Mouse (Mus musculus) kidney, embryonic 16.5 days (tissue): ENCODE measurements around the gene Pld4. TPM values are rescaled to one million over a fixed set of nuclear protein-coding genes. Genes with fewer than 3 reads are reported as not detected.

Source experiments
- ATAC-seq: fragments of 200-750 bp; cut with Nextera tagmentation; 2 replicates; pipeline ENCODE4 v1.8.0; 2017; ENCODE audit warnings: moderate TSS enrichment; ENCODE audit not compliant: low FRiP score, low TSS enrichment
- H3K27ac ChIP-seq: fragments of 300-500 bp; sonication (generic); 2 replicates; pipeline ENCODE4 v1.5.1; 2014; ENCODE audit warnings: low read length
- H3K27me3 ChIP-seq: fragments of 300-500 bp; sonication (generic); 2 replicates; pipeline ENCODE4 v1.6.1; 2014; ENCODE audit warnings: low read length, control low read depth, mixed read lengths; ENCODE audit not compliant: insufficient read depth
- H3K36me3 ChIP-seq: fragments of 300-500 bp; sonication (generic); 2 replicates; pipeline ENCODE4 v1.6.1; 2014; ENCODE audit warnings: low read length, control low read depth, mixed read lengths; ENCODE audit not compliant: insufficient read depth
- H3K4me1 ChIP-seq: fragments of 300-500 bp; sonication (generic); 2 replicates; pipeline ENCODE4 v1.6.1; 2014; ENCODE audit warnings: low read length, control low read depth, mixed read lengths; ENCODE audit not compliant: insufficient read depth
- H3K4me2 ChIP-seq: fragments of 300-500 bp; sonication (generic); replicated peaks from 2 replicates; pipeline ENCODE4 v1.6.1; 2014; ENCODE audit warnings: low read depth, low read length
- H3K4me3 ChIP-seq: fragments of 300-500 bp; sonication (generic); 2 replicates; pipeline ENCODE4 v1.5.1; 2014; ENCODE audit warnings: mild to moderate bottlenecking, low read length
- H3K9ac ChIP-seq: fragments of 300-500 bp; sonication (generic); replicated peaks from 2 replicates; pipeline ENCODE4 v1.6.1; 2014; ENCODE audit warnings: low read length
- H3K9me3 ChIP-seq: fragments of 300-500 bp; sonication (generic); 2 replicates; pipeline ENCODE4 v1.6.1; 2016; ENCODE audit warnings: low read length, control low read depth
- WGBS: fragments of 180-500 bp; shearing (Covaris S2); extraction: QIAGEN DNeasy Blood & Tissue Kit; methylation state at CpG from one replicate; pipeline ENCODE4 v1.1.7; 2014; 5-methylcytosine and 5-hydroxymethylcytosine counted together
- polyA plus RNA-seq: library from polyadenylated mRNA; unstranded; fragments of >200 nt; fragmentation: Nextera tagmentation; extraction: Ambion mirVana; gene quantifications from 2 replicates; pipeline ENCODE4 v1.2.1, GENCODE M21; 2015

Pld4 gene
- polyA plus RNA-seq, 1 experiment from 2014 or later, result 7.3 TPM

DNA sequence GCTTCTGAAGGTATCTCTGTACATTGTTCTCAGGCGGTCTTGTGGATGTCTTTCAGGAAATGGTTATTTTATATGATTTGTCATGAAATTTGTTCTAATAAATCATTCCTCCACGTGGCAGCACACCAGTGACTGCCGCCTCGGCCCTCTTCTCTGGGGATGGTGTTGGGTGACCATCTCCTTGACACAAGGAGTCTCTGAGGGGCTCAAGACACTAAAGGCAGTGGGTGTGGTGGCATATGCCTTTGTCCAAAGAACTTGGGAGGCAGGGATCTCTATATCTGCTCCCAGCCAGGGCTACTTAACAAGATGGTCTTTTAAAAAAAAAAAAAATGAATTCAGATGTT, 14.0 kb upstream of the Pld4 start:
- Histone ChIP-seq H3K27ac (no peak overlapping the region), H3K27me3 (no peaks in the 10 kb centered on the region), H3K9ac (no peak overlapping the region), H3K9me3 (no peaks in the 10 kb centered on the region), H3K36me3 (peaks cover 8% of the 10 kb centered on the region; the same call in 1 of the 2 replicates), H3K4me2 (no peak overlapping the region), H3K4me1 (peaks cover 8% of the 10 kb centered on the region), H3K4me3 (no peak overlapping the region)
- no peak; the same call in 1 of the 2 replicates for ATAC-seq
- WGBS, result 77% methylated on average over 4 of the region's 4 CpGs

DNA sequence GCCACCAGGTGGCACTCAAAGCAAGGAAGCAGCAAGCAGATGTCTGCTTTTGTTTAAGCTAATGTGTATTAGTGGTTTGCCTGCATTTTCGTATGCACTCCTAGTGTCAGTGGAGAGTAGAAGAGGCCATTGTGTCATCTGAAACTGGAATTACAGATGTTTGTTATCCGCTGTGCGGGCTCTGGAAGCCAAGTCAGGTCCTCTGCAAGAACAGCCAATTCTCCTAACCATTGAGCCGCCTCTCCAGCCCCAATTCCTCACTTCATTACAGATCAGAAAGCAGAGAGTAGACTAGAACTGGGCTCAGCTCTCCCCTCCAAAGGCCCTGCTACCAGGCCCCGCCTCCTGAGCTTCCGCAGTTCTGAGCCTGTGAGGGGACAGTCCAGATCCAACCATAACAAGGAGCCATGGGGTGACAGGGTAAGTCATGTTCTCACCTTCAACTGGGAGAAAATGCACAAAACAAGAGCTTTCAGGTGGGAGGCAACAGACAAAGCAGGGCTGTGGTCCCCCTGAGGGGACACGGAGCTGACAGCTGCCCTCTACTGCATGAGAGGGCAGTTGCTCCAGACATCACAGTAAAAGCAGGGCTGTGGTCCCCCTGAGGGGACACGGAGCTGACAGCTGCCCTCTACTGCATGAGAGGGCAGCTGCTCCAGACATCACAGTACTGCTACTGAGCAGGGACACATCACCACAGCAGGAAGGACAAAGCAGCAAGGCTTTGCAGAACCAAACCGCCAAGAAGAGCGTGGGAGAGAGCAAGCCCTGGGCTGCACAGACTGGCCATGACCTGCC, 13.4 kb upstream of the Pld4 start:
- Histone ChIP-seq H3K9ac (no peak overlapping the region), H3K4me3 (no peak overlapping the region), H3K4me1 (peaks cover 8% of the 10 kb centered on the region), H3K36me3 (peaks cover 8% of the 10 kb centered on the region; the same call in 1 of the 2 replicates), H3K9me3 (no peaks in the 10 kb centered on the region), H3K4me2 (no peak overlapping the region), H3K27me3 (no peaks in the 10 kb centered on the region), H3K27ac (no peak overlapping the region)
- peak; percentile 33 for ATAC-seq
- 23% methylated on average over 10 of the region's 10 CpGs for WGBS

DNA sequence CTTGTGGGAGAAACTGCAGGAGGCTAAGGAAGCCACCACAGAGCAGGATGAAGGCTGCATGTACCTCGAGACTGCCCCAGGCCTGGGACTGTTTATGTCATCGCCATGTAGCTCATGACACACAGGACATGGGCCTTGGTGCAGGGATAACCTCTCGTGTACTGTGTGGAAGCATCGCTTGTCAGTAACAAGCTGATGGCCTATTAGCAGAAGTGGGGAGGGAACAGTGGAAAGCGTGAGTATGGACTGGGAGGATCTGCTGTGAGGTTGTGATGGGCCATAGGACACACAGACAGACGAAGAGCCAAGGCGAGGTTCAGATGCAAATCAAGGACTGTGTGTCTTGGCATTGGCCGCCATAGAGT, 12.9 kb upstream of the Pld4 start:
- ATAC-seq, result no peak
- Histone ChIP-seq H3K36me3 (peaks cover 8% of the 10 kb centered on the region; the same call in 1 of the 2 replicates), H3K27me3 (no peaks in the 10 kb centered on the region), H3K27ac (no peak overlapping the region), H3K9ac (no peak overlapping the region), H3K9me3 (no peaks in the 10 kb centered on the region), H3K4me2 (no peak overlapping the region), H3K4me1 (peaks cover 8% of the 10 kb centered on the region), H3K4me3 (no peak overlapping the region)
- WGBS, result 72% methylated on average over 8 of the region's 8 CpGs

DNA sequence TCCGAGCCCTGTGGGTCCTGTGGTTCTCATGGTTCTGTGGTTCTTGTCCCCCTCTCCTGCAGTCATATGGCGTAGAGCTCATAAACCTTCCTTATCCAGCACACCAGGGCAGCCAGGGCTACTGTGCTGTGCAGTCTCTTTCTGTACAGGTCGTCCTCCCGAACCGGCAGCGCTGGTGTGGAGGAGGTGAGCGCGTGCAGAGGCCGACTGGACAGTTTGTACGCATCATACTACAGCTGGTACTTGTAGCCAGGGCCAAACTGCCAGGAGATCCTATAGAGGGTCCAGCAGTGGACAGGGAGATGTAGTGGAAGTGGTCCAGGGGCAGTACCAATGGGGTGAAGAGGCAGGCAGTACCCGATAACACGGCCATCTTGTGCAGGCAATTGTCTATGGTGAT, 9.5 kb upstream of the Pld4 start:
- Histone ChIP-seq H3K4me3 (no peak overlapping the region), H3K9ac (no peak overlapping the region), H3K4me1 (peaks cover 5% of the 10 kb centered on the region; the same call in 1 of the 2 replicates), H3K36me3 (no peaks in the 10 kb centered on the region), H3K4me2 (no peak overlapping the region), H3K27me3 (no peaks in the 10 kb centered on the region), H3K27ac (no peak overlapping the region), H3K9me3 (no peaks in the 10 kb centered on the region)
- ATAC-seq, result no peak
- 80% methylated on average over 12 of the region's 12 CpGs for WGBS

DNA sequence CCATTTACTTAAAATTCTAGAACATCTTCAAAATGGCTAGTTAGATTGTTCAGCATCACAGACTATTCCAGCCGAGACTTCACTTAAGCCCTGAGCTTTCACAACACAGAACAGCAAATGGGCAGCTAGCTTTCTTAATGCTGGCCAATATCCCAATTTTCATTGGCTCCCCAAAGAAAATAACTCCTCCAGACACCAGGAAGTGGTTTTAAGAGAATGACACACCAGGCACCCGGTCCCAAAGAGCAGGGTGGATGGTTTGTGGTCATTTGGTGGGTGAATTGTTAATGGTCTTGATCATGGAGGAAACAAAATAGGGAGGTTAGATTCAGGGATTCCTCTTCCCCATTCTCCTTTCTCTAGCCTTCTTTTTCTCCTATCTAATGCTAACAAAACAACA, 8.1 kb upstream of the Pld4 start:
- H3K36me3 ChIP-seq, result no peaks in the 10 kb centered on the region
- H3K27me3 ChIP-seq, result no peaks in the 10 kb centered on the region
- H3K4me3 ChIP-seq, result no peak overlapping the region
- no peak for ATAC-seq
- no peak overlapping the region for H3K4me2 ChIP-seq
- H3K27ac ChIP-seq, result no peak overlapping the region
- no peaks in the 10 kb centered on the region for H3K4me1 ChIP-seq
- H3K9ac ChIP-seq, result no peak overlapping the region
- WGBS, result 43% methylated on average over 2 of the region's 2 CpGs
- no peaks in the 10 kb centered on the region for H3K9me3 ChIP-seq

DNA sequence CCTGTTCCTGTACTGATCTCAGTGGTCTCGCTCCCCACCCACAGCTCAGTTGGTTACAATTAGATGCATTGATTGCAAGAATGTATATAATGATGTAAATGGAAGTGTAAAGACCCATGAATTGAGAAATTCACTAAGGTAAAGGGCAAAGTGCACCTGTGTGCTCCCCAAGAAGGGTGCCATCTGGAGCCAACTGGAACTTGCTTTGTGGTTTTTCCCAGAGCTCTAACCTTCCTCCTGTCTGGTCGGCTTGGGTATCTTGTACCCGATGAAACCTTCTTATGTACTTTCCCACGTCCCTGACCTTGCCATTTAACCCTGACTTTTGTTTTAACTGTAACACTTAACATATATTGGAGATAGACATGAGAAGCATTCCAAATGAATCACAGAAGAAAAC, 4.6 kb upstream of the Pld4 start:
- ATAC-seq, result no peak
- WGBS, result 72% methylated on average over 4 of the region's 4 CpGs
- Histone ChIP-seq H3K9me3 (no peaks in the 10 kb centered on the region), H3K4me1 (no peaks in the 10 kb centered on the region), H3K4me3 (no peak overlapping the region), H3K27me3 (no peaks in the 10 kb centered on the region), H3K4me2 (no peak overlapping the region), H3K27ac (no peak overlapping the region), H3K9ac (no peak overlapping the region), H3K36me3 (no peaks in the 10 kb centered on the region)

DNA sequence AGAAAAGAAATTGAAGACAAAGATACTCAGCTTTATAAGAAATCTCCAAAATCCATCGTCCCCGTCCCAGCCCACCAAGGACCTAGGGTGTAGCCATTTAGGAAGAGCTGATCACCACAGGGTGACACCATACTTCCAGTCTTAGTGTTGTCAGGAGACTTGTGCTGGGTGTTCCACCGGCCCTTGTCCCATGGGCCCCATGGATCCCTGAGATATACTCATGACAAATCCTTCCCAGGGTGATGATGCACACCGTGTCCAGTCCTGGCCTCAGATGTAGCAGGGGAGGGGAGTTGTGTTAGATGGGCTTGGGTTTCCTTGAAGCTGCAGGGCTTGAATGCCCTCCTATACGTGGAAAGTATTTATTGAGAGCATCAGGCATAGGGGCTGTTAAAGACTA, 2.6 kb upstream of the Pld4 start:
- no peak overlapping the region for H3K4me2 ChIP-seq
- no peak overlapping the region for H3K27ac ChIP-seq
- no peak overlapping the region for H3K9ac ChIP-seq
- no peak overlapping the region for H3K4me3 ChIP-seq
- 86% methylated on average over 5 of the region's 5 CpGs for WGBS
- no peaks in the 10 kb centered on the region for H3K36me3 ChIP-seq
- ATAC-seq, result no peak
- no peaks in the 10 kb centered on the region for H3K4me1 ChIP-seq
- H3K27me3 ChIP-seq, result no peaks in the 10 kb centered on the region
- no peaks in the 10 kb centered on the region for H3K9me3 ChIP-seq

DNA sequence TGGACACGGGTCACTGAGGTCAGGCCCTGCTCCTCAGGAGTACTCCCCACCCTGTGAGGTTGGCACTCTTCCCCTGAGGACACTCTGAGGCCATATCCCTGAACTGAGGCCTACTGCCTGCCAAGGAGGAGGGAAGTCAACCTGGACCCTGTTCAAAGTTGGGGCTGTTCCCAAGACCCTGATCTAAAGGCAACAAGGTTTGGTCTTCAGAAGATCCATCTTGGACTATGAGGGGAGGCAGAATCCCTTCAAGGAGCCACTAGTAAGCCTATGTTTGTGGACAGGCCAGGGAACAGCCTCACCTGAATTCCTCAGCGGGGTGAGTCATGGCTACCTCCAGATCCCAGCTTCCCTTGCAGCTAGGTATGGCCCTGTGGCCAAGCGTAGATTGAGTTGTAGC, 984 bp upstream of the Pld4 start:
- Histone ChIP-seq H3K36me3 (no peaks in the 10 kb centered on the region), H3K4me2 (no peak overlapping the region), H3K4me1 (no peaks in the 10 kb centered on the region), H3K27me3 (no peaks in the 10 kb centered on the region), H3K4me3 (no peak overlapping the region), H3K27ac (no peak overlapping the region), H3K9ac (no peak overlapping the region), H3K9me3 (no peaks in the 10 kb centered on the region)
- ATAC-seq, result no peak
- 88% methylated on average over 3 of the region's 3 CpGs for WGBS

DNA sequence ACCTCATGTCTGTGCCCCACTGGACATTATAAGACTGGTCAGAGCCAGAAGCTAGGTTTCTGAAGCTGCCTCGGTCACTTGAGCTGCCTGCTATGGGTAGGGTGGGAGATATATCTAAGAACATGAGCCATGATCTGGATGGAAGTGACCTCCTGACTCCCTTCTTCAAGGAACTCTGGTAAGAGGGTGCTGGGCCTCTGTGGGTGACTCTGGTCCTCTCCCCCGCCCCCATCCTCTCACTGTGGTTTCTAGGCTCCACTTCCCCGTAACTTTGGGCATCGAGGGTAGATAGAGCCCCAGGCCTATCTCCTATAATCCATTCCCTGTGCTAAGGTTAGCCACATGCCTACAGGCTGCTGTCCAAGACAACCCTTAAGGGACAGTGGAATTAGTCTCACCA, 956 bp downstream of the Pld4 start:
- WGBS, result 87% methylated on average over 4 of the region's 4 CpGs
- Histone ChIP-seq H3K4me3 (no peak overlapping the region), H3K9me3 (no peaks in the 10 kb centered on the region), H3K4me1 (no peaks in the 10 kb centered on the region), H3K27me3 (no peaks in the 10 kb centered on the region), H3K27ac (no peak overlapping the region), H3K36me3 (no peaks in the 10 kb centered on the region), H3K4me2 (no peak overlapping the region), H3K9ac (no peak overlapping the region)
- no peak for ATAC-seq

DNA sequence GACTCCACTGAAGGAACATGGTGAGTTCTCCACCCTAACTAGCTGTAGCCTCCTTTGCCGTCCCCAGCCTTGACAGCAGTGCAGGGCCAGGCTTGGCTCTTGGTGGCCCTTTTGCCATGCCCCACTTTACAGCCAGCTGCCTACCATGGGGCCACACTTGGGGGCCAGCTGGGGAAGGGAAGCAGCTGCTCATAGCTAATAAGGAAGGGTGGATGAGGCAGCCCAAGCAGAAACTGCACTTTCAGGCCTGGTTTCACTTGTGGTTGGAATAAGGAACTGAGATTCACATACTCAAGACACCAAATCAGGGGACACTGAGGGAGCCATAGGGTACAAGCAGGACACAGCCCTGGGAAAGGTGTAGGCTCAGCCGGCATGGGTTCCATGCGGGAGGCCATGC, 1.6 kb downstream of the Pld4 start:
- Histone ChIP-seq H3K4me1 (no peaks in the 10 kb centered on the region), H3K27ac (no peak overlapping the region), H3K9me3 (no peaks in the 10 kb centered on the region), H3K27me3 (no peaks in the 10 kb centered on the region), H3K4me3 (no peak overlapping the region), H3K4me2 (no peak overlapping the region), H3K9ac (no peak overlapping the region), H3K36me3 (no peaks in the 10 kb centered on the region)
- 83% methylated on average over 3 of the region's 3 CpGs for WGBS
- ATAC-seq, result no peak
